Mouse (Mus musculus): ENCODE data around the gene Kif17. TPM values are rescaled to one million over a fixed set of nuclear protein-coding genes. Genes with fewer than 3 reads are reported as not detected.

Gene Kif17
- total and polyA plus RNA-seq, 3 experiments = 0.54 to 2.5 TPM; not detected in 1

DNA sequence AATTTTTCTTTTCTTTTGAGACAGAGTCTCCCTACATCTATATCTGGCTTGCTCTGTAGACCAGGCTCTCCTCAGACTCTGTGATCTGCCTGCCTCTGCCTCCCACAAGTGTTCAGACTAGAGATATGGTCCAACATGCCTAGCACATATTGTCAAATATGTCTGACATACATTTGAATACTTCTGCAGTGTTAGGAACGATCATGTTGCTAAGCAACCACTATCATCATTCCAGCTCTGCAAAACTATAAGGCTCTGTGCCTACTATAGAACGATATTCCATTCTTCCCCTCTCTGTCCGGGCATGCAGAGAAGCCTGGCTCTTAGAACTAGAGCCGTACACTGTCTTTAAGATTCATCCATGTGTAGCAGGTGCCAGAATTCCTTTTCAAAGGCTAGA is 72.5 kb downstream of the Kif17 start:
- Histone ChIP-seq H3K79me2 (ENCODE audit: control insufficient read depth, insufficient read depth, low read length, poor library complexity) (peaks cover 3% of the 10 kb centered on the region; the same call in 1 of the 2 replicates), H3K9me3 (replicated peaks; ENCODE audit: insufficient read depth, low read length) (no peaks in the 10 kb centered on the region), H3K4me3 (ENCODE audit: control insufficient read depth in 1 of 2, insufficient read depth in 1 of 2, low read depth in 2 of 2, low read length in 2 of 2) (no peak overlapping the region), H3K27ac (ENCODE audit: control insufficient read depth, low read depth, low read length) (no peak overlapping the region), H3K27me3 (ENCODE audit: control insufficient read depth in 1 of 2, insufficient read depth in 2 of 2, low read length in 2 of 2) (no peaks in the 10 kb centered on the region), H3K4me1 (ENCODE audit: control insufficient read depth in 1 of 2, insufficient read depth in 2 of 2, low read length in 2 of 2) (peaks cover 0 to 4% of the 10 kb centered on the region in 2 experiments; a peak in 1 of 4 replicates), H3K36me3 (ENCODE audit: control insufficient read depth in 1 of 2, insufficient read depth in 2 of 2, low read length in 2 of 2) (0 out of 4 replicates have a peak, but pooled peaks cover 0 to 2% of the 10 kb centered on the region in 2 experiments), H3K9ac (ENCODE audit: control insufficient read depth, low read depth, low read length, poor library complexity, severe bottlenecking) (no peak overlapping the region)
- no peak for DNase-seq (ENCODE audit: low read depth, low spot score)
- TF ChIP-seq KAT2A (conservative IDR thresholded peaks at IDR 0.05; ENCODE audit: low read depth, low read length) (no peak), GATA1 (IDR thresholded peaks at IDR 0.05; ENCODE audit: low read depth, low read length) (no peak), MEF2A (IDR thresholded peaks at IDR 0.05; ENCODE audit: extremely low read depth, insufficient replicate concordance, low read depth, low read length, poor library complexity, severe bottlenecking) (no peak), MYB (IDR thresholded peaks at IDR 0.05; ENCODE audit: low read depth, low read length) (no peak), CHD1 (IDR thresholded peaks at IDR 0.05; ENCODE audit: low read depth, low read length) (no peak), NELFE (IDR thresholded peaks at IDR 0.05; ENCODE audit: low read depth, low read length) (no peak), TCF12 (IDR thresholded peaks at IDR 0.05; ENCODE audit: low read depth, low read length) (no peak), ZKSCAN1 (IDR thresholded peaks at IDR 0.05; ENCODE audit: low read depth, low read length) (no peak), CTCF (IDR thresholded peaks at IDR 0.05 in 2 of 3, conservative IDR thresholded peaks at IDR 0.05 in 1 of 3; ENCODE audit: control insufficient read depth in 1 of 3, insufficient read depth in 1 of 3, low read depth in 2 of 3, low read length in 3 of 3, poor library complexity in 1 of 3, severe bottlenecking in 1 of 3) (no peak), MAZ (IDR thresholded peaks at IDR 0.05; ENCODE audit: low read depth, low read length) (no peak), ETS1 (IDR thresholded peaks at IDR 0.05; ENCODE audit: low read depth, low read length) (no peak), USF2 (IDR thresholded peaks at IDR 0.05; ENCODE audit: borderline replicate concordance in 1 of 2, insufficient read depth in 1 of 2, low read depth in 1 of 2, low read length in 2 of 2) (no peak), MXI1 (IDR thresholded peaks at IDR 0.05; ENCODE audit: low read depth, low read length) (no peak)

DNA sequence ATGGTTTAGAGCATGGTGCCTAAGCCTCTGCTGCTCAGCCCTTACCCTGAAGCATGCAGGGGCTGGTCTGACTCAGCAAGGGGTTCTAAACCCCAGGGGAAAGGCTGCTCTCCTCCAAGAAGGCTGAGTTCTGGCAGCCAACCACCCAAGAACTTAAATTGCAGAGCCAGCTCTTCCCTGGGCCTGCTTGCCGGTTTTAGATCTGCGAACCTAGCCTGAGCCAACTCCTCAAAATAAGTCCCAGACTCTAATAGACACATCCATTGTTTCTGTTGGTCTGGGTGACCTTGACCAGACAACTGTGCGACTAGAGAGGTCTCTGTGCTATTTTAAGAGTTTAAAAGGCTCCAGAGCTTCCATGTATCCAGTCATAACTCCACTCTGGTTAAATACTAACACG is 73.5 kb downstream of the Kif17 start:
- Histone ChIP-seq H3K4me1 (ENCODE audit: control insufficient read depth in 1 of 2, insufficient read depth in 2 of 2, low read length in 2 of 2) (peaks cover 0 to 4% of the 10 kb centered on the region in 2 experiments; a peak in 1 of 4 replicates), H3K27me3 (ENCODE audit: control insufficient read depth in 1 of 2, insufficient read depth in 2 of 2, low read length in 2 of 2) (no peaks in the 10 kb centered on the region), H3K36me3 (ENCODE audit: control insufficient read depth in 1 of 2, insufficient read depth in 2 of 2, low read length in 2 of 2) (0 out of 4 replicates have a peak, but pooled peaks cover 0 to 2% of the 10 kb centered on the region in 2 experiments), H3K79me2 (ENCODE audit: control insufficient read depth, insufficient read depth, low read length, poor library complexity) (peaks cover 3% of the 10 kb centered on the region; the same call in 1 of the 2 replicates), H3K4me3 (ENCODE audit: control insufficient read depth in 1 of 2, insufficient read depth in 1 of 2, low read depth in 2 of 2, low read length in 2 of 2) (no peak overlapping the region), H3K9ac (ENCODE audit: control insufficient read depth, low read depth, low read length, poor library complexity, severe bottlenecking) (no peak overlapping the region), H3K27ac (ENCODE audit: control insufficient read depth, low read depth, low read length) (no peak overlapping the region), H3K9me3 (replicated peaks; ENCODE audit: insufficient read depth, low read length) (no peaks in the 10 kb centered on the region)
- DNase-seq (ENCODE audit: low read depth, low spot score) = no peak
- TF ChIP-seq SMC3 (IDR thresholded peaks at IDR 0.05; ENCODE audit: low read depth, low read length) (no peak), HCFC1 (IDR thresholded peaks at IDR 0.05; ENCODE audit: low read depth, low read length) (no peak), TCF12 (IDR thresholded peaks at IDR 0.05; ENCODE audit: low read depth, low read length) (no peak), MXI1 (IDR thresholded peaks at IDR 0.05; ENCODE audit: low read depth, low read length) (no peak), MYB (IDR thresholded peaks at IDR 0.05; ENCODE audit: low read depth, low read length) (no peak), JUND (IDR thresholded peaks at IDR 0.05; ENCODE audit: low read depth, low read length) (no peak), UBTF (IDR thresholded peaks at IDR 0.05; ENCODE audit: borderline replicate concordance, insufficient read depth, low read depth, low read length) (no peak), RCOR1 (IDR thresholded peaks at IDR 0.05; ENCODE audit: low read depth, low read length) (no peak), USF2 (IDR thresholded peaks at IDR 0.05; ENCODE audit: borderline replicate concordance in 1 of 2, insufficient read depth in 1 of 2, low read depth in 1 of 2, low read length in 2 of 2) (no peak)

Data from MEL (cell line).